Mouse (Mus musculus): ENCODE results near the gene Il12a. TPM values are rescaled to one million over a fixed set of nuclear protein-coding genes. Genes with fewer than 3 reads are reported as not detected.

Gene Il12a
- polyA plus RNA-seq (2012; rRNA removed) (0.05 and 0.19 TPM in 2 replicates), polyA plus RNA-seq (2014; fragmentation: Nextera tagmentation; extraction: Ambion mirVana) (not detected in 2 replicates)

- Histone ChIP-seq H3K36me3 (ENCODE audit: control insufficient read depth, insufficient read depth, low read length) (no peaks in the 10 kb centered on the region), H3K9me3 (ENCODE audit: control insufficient read depth, low read length) (no peaks in the 10 kb centered on the region), H3K4me2 (replicated peaks; ENCODE audit: low read depth, low read length, severe bottlenecking) (no peak within 1 kb of the TSS), H3K4me3 (replicated peaks; ENCODE audit: low read length) (no peak within 1 kb of the TSS), H3K27me3 (ENCODE audit: control insufficient read depth, insufficient read depth, low read length) (no peaks in the 10 kb centered on the region), H3K4me1 (ENCODE audit: control insufficient read depth, insufficient read depth, low read length) (peaks cover 8% of the 10 kb centered on the region), H3K9ac (ENCODE audit: low read depth, low read length, severe bottlenecking) (no peak within 1 kb of the TSS), H3K27ac (replicated peaks; ENCODE audit: low read depth, low read length) (no peak within 1 kb of the TSS)
- ATAC-seq (ENCODE audit: low FRiP score, low read depth) (no peak), DNase-seq (ENCODE audit: low spot score) (no peak)
- no peak for TF ChIP-seq POLR2A (IDR thresholded peaks at IDR 0.05; ENCODE audit: borderline replicate concordance, extremely low read depth, insufficient read depth, insufficient read length)
- WGBS: 88% methylated on average over 4 of the region's 4 CpGs
Measured at GRCm38 (mm10) chr3:68690344-68690743, at the start of gene Il12a. Gene Il12a, plus strand, starts transcription at chr3:68690644.

- no peak for TF ChIP-seq POLR2A (IDR thresholded peaks at IDR 0.05; ENCODE audit: borderline replicate concordance, extremely low read depth, insufficient read depth, insufficient read length)
- 88% methylated on average over 7 of the region's 7 CpGs for WGBS
Measured at GRCm38 (mm10) chr3:68642935-68643334, 47.5 kb upstream of the Il12a start.

GRCm38 (mm10) chr3:68646387-68647130 lies 43.9 kb upstream of the Il12a start:
- no peaks in the 10 kb centered on the region for H3K27me3 ChIP-seq (ENCODE audit: control insufficient read depth, insufficient read depth, low read length)
- no peaks in the 10 kb centered on the region for H3K36me3 ChIP-seq (ENCODE audit: control insufficient read depth, insufficient read depth, low read length)
- WGBS: 84% methylated on average over 6 of the region's 6 CpGs
- H3K4me1 ChIP-seq (ENCODE audit: control insufficient read depth, insufficient read depth, low read length): no peaks in the 10 kb centered on the region
- H3K4me2 ChIP-seq (replicated peaks; ENCODE audit: low read depth, low read length, severe bottlenecking): no peak overlapping the region
- H3K4me3 ChIP-seq (replicated peaks; ENCODE audit: low read length): no peak overlapping the region
- H3K9ac ChIP-seq (ENCODE audit: low read depth, low read length, severe bottlenecking): no peak overlapping the region
- ATAC-seq (ENCODE audit: low FRiP score, low read depth): no peak
- no peak for DNase-seq (ENCODE audit: low spot score)
- H3K27ac ChIP-seq (replicated peaks; ENCODE audit: low read depth, low read length): no peak overlapping the region
- TF ChIP-seq POLR2A (IDR thresholded peaks at IDR 0.05; ENCODE audit: borderline replicate concordance, extremely low read depth, insufficient read depth, insufficient read length): no peak
- H3K9me3 ChIP-seq (ENCODE audit: control insufficient read depth, low read length): no peaks in the 10 kb centered on the region

More at GRCm38 (mm10) chr3:68642935-68643334, 47.5 kb upstream of the Il12a start:
- no peaks in the 10 kb centered on the region for H3K27me3 ChIP-seq (ENCODE audit: control insufficient read depth, insufficient read depth, low read length)
- no peaks in the 10 kb centered on the region for H3K4me1 ChIP-seq (ENCODE audit: control insufficient read depth, insufficient read depth, low read length)
- H3K4me2 ChIP-seq (replicated peaks; ENCODE audit: low read depth, low read length, severe bottlenecking): no peak overlapping the region
- no peak overlapping the region for H3K9ac ChIP-seq (ENCODE audit: low read depth, low read length, severe bottlenecking)
- ATAC-seq (ENCODE audit: low FRiP score, low read depth) (no peak), DNase-seq (ENCODE audit: low spot score) (no peak)
- no peaks in the 10 kb centered on the region for H3K9me3 ChIP-seq (ENCODE audit: control insufficient read depth, low read length)
- no peak overlapping the region for H3K27ac ChIP-seq (replicated peaks; ENCODE audit: low read depth, low read length)
- H3K4me3 ChIP-seq (replicated peaks; ENCODE audit: low read length): no peak overlapping the region
- H3K36me3 ChIP-seq (ENCODE audit: control insufficient read depth, insufficient read depth, low read length): no peaks in the 10 kb centered on the region

GRCm38 (mm10) chr3:68647282-68647681 lies 43.2 kb upstream of the Il12a start:
- Histone ChIP-seq H3K27me3 (ENCODE audit: control insufficient read depth, insufficient read depth, low read length) (no peaks in the 10 kb centered on the region), H3K4me2 (replicated peaks; ENCODE audit: low read depth, low read length, severe bottlenecking) (no peak overlapping the region), H3K27ac (replicated peaks; ENCODE audit: low read depth, low read length) (no peak overlapping the region), H3K9ac (ENCODE audit: low read depth, low read length, severe bottlenecking) (no peak overlapping the region), H3K4me3 (replicated peaks; ENCODE audit: low read length) (no peak overlapping the region), H3K4me1 (ENCODE audit: control insufficient read depth, insufficient read depth, low read length) (no peaks in the 10 kb centered on the region), H3K9me3 (ENCODE audit: control insufficient read depth, low read length) (no peaks in the 10 kb centered on the region), H3K36me3 (ENCODE audit: control insufficient read depth, insufficient read depth, low read length) (no peaks in the 10 kb centered on the region)
- 87% methylated on average over 3 of the region's 3 CpGs for WGBS
- DNase-seq (ENCODE audit: low spot score) (no peak), ATAC-seq (ENCODE audit: low FRiP score, low read depth) (no peak)
- TF ChIP-seq POLR2A (IDR thresholded peaks at IDR 0.05; ENCODE audit: borderline replicate concordance, extremely low read depth, insufficient read depth, insufficient read length): no peak

- Histone ChIP-seq H3K9ac (ENCODE audit: low read depth, low read length, severe bottlenecking) (no peak overlapping the region), H3K27ac (replicated peaks; ENCODE audit: low read depth, low read length) (no peak overlapping the region), H3K4me2 (replicated peaks; ENCODE audit: low read depth, low read length, severe bottlenecking) (no peak overlapping the region), H3K27me3 (ENCODE audit: control insufficient read depth, insufficient read depth, low read length) (no peaks in the 10 kb centered on the region), H3K4me1 (ENCODE audit: control insufficient read depth, insufficient read depth, low read length) (no peaks in the 10 kb centered on the region), H3K9me3 (ENCODE audit: control insufficient read depth, low read length) (no peaks in the 10 kb centered on the region), H3K36me3 (ENCODE audit: control insufficient read depth, insufficient read depth, low read length) (no peaks in the 10 kb centered on the region), H3K4me3 (replicated peaks; ENCODE audit: low read length) (no peak overlapping the region)
- 87% methylated on average over 3 of the region's 3 CpGs for WGBS
- ATAC-seq (ENCODE audit: low FRiP score, low read depth): no peak
- no peak for DNase-seq (ENCODE audit: low spot score)
- no peak for TF ChIP-seq POLR2A (IDR thresholded peaks at IDR 0.05; ENCODE audit: borderline replicate concordance, extremely low read depth, insufficient read depth, insufficient read length)
Measured at GRCm38 (mm10) chr3:68650251-68650650, 40.2 kb upstream of the Il12a start.

All from limb, embryonic 14.5 days (tissue).